Mouse (Mus musculus) kidney, postnatal 0 days (tissue): ENCODE measurements around the gene Whamm. TPM values are rescaled to one million over a fixed set of nuclear protein-coding genes. Genes with fewer than 3 reads are reported as not detected.

ENCODE experiments used
- ATAC-seq: fragments of 200-750 bp; cut with Nextera tagmentation; replicated peaks from 2 replicates; pipeline ENCODE4 v1.8.0; 2017; ENCODE audit warnings: low read depth, moderate number of reproducible peaks, moderate TSS enrichment, moderate library complexity; ENCODE audit not compliant: low FRiP score
- DNase-seq: peaks from one replicate; pipeline ENCODE4 v3.0.0-alpha.2; 2016; ENCODE audit warnings: low spot score
- H3K27ac ChIP-seq: fragments of 300-500 bp; sonication (generic); 2 replicates; pipeline ENCODE4 v1.5.1; 2014; ENCODE audit warnings: mild to moderate bottlenecking
- H3K27me3 ChIP-seq: fragments of 300-500 bp; sonication (generic); 2 replicates; pipeline ENCODE4 v1.6.1; 2014; ENCODE audit warnings: low read length, mixed read lengths; ENCODE audit not compliant: insufficient read depth
- H3K36me3 ChIP-seq: fragments of 300-500 bp; sonication (generic); 2 replicates; pipeline ENCODE4 v1.6.1; 2014; ENCODE audit warnings: low read length, mixed read lengths; ENCODE audit not compliant: insufficient read depth
- H3K4me1 ChIP-seq: fragments of 300-500 bp; sonication (generic); replicated peaks from 2 replicates; pipeline ENCODE4 v1.6.1; 2014; ENCODE audit warnings: antibody characterized with exemption, low read length, mixed read lengths; ENCODE audit not compliant: insufficient read depth
- H3K4me2 ChIP-seq: fragments of 300-500 bp; sonication (generic); 2 replicates; pipeline ENCODE4 v1.6.1; 2014; ENCODE audit warnings: mild to moderate bottlenecking, low read length, moderate library complexity, mixed read lengths
- H3K4me3 ChIP-seq: fragments of 300-500 bp; sonication (generic); replicated peaks from 2 replicates; pipeline ENCODE4 v1.5.1; 2014; ENCODE audit warnings: low read depth, low read length
- H3K9ac ChIP-seq: fragments of 300-500 bp; sonication (generic); 2 replicates; pipeline ENCODE4 v1.6.1; 2014; ENCODE audit warnings: low read depth, low read length
- H3K9me3 ChIP-seq: fragments of 300-500 bp; sonication (generic); replicated peaks from 2 replicates; pipeline ENCODE4 v1.6.1; 2016; ENCODE audit warnings: low read length, inconsistent platforms, mixed read lengths
- CTCF ChIP-seq: IDR thresholded peaks from 2 replicates; pipeline ENCODE4 v1.5.1; 2016; ENCODE audit warnings: antibody characterized with exemption, low read depth, mild to moderate bottlenecking, moderate library complexity
- WGBS: fragments of 180-500 bp; shearing (Covaris S2); extraction: QIAGEN DNeasy Blood & Tissue Kit; methylation state at CpG from one replicate; pipeline ENCODE4 v1.1.7; 2014; 5-methylcytosine and 5-hydroxymethylcytosine counted together
- polyA plus RNA-seq: library from polyadenylated mRNA; unstranded; fragments of >200 nt; fragmentation: Nextera tagmentation; extraction: Ambion mirVana; gene quantifications from 2 replicates; pipeline ENCODE4 v1.2.1, GENCODE M21; 2015

The Whamm gene
- polyA plus RNA-seq, 1 experiment from 2014 or later: 5.7 TPM

DNA sequence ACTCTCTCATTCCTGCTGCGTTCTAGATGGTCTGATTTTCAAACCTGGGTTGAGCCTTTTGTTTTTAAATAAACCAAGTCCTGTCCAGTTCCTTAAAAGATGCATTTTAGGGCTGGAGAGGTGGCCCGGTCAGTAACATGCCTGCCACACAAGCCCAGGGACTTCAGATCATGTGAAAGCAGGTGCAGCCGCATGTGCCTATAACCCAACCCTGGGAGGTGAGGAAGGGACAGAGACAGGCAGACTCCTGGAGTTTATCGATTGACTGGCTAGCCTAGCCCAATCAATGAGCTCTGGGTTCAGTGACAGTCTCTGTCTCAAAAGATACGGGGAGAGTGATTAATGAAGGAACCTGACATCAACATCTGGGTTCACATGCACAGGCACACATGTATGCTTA, 9.9 kb upstream of the Whamm start:
- H3K36me3 ChIP-seq: no peaks in the 10 kb centered on the region
- whole genome bisulfite sequencing: 83% methylated on average over 5 of the region's 5 CpGs
- no peak overlapping the region for H3K4me2 ChIP-seq
- no peak for ATAC-seq
- DNase-seq: no peak
- H3K9me3 ChIP-seq: no peaks in the 10 kb centered on the region
- no peak overlapping the region for H3K4me3 ChIP-seq
- no peak overlapping the region for H3K9ac ChIP-seq
- no peak overlapping the region for H3K27ac ChIP-seq
- no peaks in the 10 kb centered on the region for H3K27me3 ChIP-seq
- no peak for TF ChIP-seq CTCF
- no peaks in the 10 kb centered on the region for H3K4me1 ChIP-seq

GRCm38 (mm10) chr7:81563506-81564015, 7.5 kb upstream of the Whamm start:
- DNase-seq (no peak), ATAC-seq (no peak)
- Histone ChIP-seq H3K27me3 (no peaks in the 10 kb centered on the region), H3K9me3 (no peaks in the 10 kb centered on the region), H3K4me3 (no peak overlapping the region), H3K9ac (no peak overlapping the region), H3K4me2 (no peak overlapping the region), H3K36me3 (no peaks in the 10 kb centered on the region), H3K4me1 (no peaks in the 10 kb centered on the region), H3K27ac (no peak overlapping the region)
- 75% methylated on average over 4 of the region's 4 CpGs for WGBS
- TF ChIP-seq CTCF: no peak

GRCm38 (mm10) chr7:81564766-81565165, 6.3 kb upstream of the Whamm start:
- no peaks in the 10 kb centered on the region for H3K9me3 ChIP-seq
- TF ChIP-seq CTCF: no peak
- H3K4me2 ChIP-seq: no peak overlapping the region
- no peak overlapping the region for H3K9ac ChIP-seq
- H3K4me3 ChIP-seq: no peak overlapping the region
- H3K4me1 ChIP-seq: no peaks in the 10 kb centered on the region
- H3K36me3 ChIP-seq: no peaks in the 10 kb centered on the region
- DNase-seq: no peak
- H3K27ac ChIP-seq: no peak overlapping the region
- no peak for ATAC-seq
- WGBS: 71% methylated on average over 7 of the region's 7 CpGs
- H3K27me3 ChIP-seq: no peaks in the 10 kb centered on the region

DNA sequence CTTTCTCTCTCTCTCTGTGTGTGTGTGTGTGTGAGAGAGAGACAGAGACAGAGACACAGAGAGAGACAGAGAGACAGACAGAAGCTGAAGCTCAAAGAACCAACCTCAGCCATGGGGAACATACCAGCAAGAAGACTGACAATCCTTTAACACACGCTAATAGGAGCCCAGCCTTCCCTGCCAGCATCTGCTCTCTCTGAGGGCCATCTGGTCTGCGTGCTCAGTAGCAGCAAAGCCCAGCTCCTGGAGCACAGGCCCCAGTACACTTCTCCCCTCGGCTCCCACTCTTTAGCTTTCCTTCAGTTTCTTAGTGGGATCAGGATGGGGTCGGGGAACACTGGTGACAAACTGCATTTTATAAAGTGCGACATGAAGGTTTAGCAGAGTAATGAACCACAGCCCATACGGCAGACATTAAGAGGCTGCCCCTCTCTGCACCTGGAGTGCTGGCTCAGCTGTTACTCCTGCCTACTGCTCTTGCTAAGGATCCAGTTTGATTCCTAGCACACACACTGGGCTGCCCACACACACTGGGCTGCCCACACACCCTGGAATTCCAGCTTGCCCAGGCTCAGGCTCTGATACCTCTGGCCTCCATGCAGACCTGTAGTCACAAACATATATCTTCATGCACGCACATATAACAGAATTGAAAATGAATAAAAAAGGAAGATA, 5.5 kb upstream of the Whamm start:
- no peaks in the 10 kb centered on the region for H3K36me3 ChIP-seq
- H3K27ac ChIP-seq: no peak overlapping the region
- H3K4me1 ChIP-seq: no peaks in the 10 kb centered on the region
- TF ChIP-seq CTCF: no peak
- no peak for ATAC-seq
- no peak overlapping the region for H3K4me3 ChIP-seq
- DNase-seq: no peak
- H3K9me3 ChIP-seq: no peaks in the 10 kb centered on the region
- no peaks in the 10 kb centered on the region for H3K27me3 ChIP-seq
- WGBS: 62% methylated on average over 7 of the region's 7 CpGs
- no peak overlapping the region for H3K9ac ChIP-seq
- H3K4me2 ChIP-seq: no peak overlapping the region

GRCm38 (mm10) chr7:81566332-81566731, 4.7 kb upstream of the Whamm start:
- Histone ChIP-seq H3K4me3 (no peak overlapping the region), H3K36me3 (no peaks in the 10 kb centered on the region), H3K4me1 (no peaks in the 10 kb centered on the region), H3K27ac (no peak overlapping the region), H3K4me2 (no peak overlapping the region), H3K9ac (no peak overlapping the region), H3K9me3 (no peaks in the 10 kb centered on the region), H3K27me3 (no peaks in the 10 kb centered on the region)
- ATAC-seq (no peak), DNase-seq (no peak)
- no peak for TF ChIP-seq CTCF
- 84% methylated on average over 4 of the region's 4 CpGs for WGBS

GRCm38 (mm10) chr7:81566892-81567291, 4.2 kb upstream of the Whamm start, which contains the start of gene Fsd2:
Gene Fsd2, minus strand, starts transcription at chr7:81566944.
- Histone ChIP-seq H3K4me1 (no peaks in the 10 kb centered on the region), H3K36me3 (no peaks in the 10 kb centered on the region), H3K9me3 (no peaks in the 10 kb centered on the region), H3K4me2 (no peak within 1 kb of the TSS), H3K27me3 (no peaks in the 10 kb centered on the region), H3K9ac (no peak within 1 kb of the TSS), H3K4me3 (no peak within 1 kb of the TSS), H3K27ac (no peak within 1 kb of the TSS)
- DNase-seq (no peak), ATAC-seq (no peak)
- 63% methylated on average over 9 of the region's 9 CpGs for WGBS
- no peak for TF ChIP-seq CTCF

DNA sequence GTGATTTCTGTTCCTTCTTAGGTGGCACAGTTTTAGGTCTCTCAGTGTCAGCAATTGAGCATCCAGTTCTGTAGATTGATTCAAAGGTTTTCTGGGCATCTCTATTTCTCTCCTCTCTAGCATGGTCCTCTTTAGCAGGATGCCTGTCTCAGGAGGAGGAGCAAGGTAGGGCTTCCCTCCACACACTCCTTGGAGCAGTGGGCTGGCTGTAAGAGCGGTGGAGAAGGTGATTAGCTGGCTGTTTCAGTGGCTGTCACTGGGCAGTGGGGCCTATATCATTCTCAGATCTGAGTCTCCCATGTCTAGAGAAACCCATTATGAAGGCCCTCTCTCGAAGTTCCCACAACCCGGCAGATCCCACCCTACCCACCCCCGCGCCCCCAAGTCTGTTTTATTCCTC, 3.7 kb upstream of the Whamm start:
- H3K27ac ChIP-seq: no peak overlapping the region
- TF ChIP-seq CTCF: no peak
- ATAC-seq (no peak), DNase-seq (no peak)
- H3K27me3 ChIP-seq: no peaks in the 10 kb centered on the region
- H3K36me3 ChIP-seq: no peaks in the 10 kb centered on the region
- H3K9ac ChIP-seq: no peak overlapping the region
- H3K4me3 ChIP-seq: no peak overlapping the region
- no peak overlapping the region for H3K4me2 ChIP-seq
- 90% methylated on average over 5 of the region's 5 CpGs for WGBS
- no peaks in the 10 kb centered on the region for H3K9me3 ChIP-seq
- H3K4me1 ChIP-seq: no peaks in the 10 kb centered on the region
